Comparison of ENCODE assay signal across 16 mouse cellular contexts in the genomic region with DNA sequence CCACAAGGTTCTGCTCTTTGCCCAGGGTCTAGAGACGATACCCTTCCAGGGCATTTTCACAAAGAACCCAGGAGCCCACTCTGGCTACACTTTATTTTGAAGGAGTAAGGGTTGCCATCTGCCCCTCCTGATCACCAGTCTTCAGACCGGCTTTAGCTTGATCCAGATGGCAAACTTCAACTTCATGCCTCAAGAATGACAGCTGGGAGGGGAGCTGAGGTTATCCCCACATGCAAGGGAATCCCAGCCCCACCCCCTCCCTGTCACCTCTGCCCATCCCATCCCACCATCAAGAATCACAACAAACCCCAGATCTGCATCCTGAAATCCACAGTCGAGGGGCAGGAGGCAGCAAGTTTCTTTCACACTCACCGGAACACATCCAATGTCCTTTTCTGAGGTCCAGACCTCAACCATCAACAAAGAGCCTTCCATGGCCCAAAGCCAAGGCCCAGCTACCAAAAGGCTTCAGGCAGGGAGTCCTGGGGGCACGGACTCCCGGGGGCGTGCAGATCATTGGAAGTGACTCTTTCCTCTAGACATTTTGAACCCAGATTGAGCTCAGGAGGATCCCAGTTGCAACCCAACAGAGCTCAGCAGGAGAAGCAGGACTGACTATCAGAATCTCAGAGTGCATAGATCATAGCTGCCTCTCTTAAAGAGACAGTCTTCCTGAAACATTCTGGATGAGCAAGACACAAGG. TPM values are rescaled to one million over a fixed set of nuclear protein-coding genes. Genes with fewer than 3 reads are reported as not detected.
DNase-seq lines count a peak whose midpoint lies in the region; ATAC-seq and TF ChIP-seq lines count a peak whose summit lies in the region.
"Had no signal": no experiment of that assay in that cellular context is flagged by ENCODE, and none has a peak within 500 bp of the region (broad histone marks: within the 10 kb centered on the region; RNA-seq: fewer than 3 reads in every experiment).

No protein-coding gene starts in this region.

- no peak for DNase-seq in gastrocnemius, adult 2 months
- DNase-seq in gastrocnemius, postnatal 4 days (ENCODE audit: low spot score in 2 of 2), result no peak
- peak; percentile 84 for DNase-seq in lung, embryonic 14.5 days
- DNase-seq in lung, adult 18-20 months, result no peak
- DNase-seq in cerebellum, postnatal 14 days, result peak; percentile 60 to 81
- DNase-seq in lung, postnatal 14 days, result peak; percentile 31
- DNase-seq in thymus, postnatal 25 days, result no peak
- DNase-seq: adrenal gland, adult 8-10 months; gastrocnemius, postnatal 10 days; heart, postnatal 14 days; left cerebral cortex, postnatal 4 days; liver, embryonic 13.5 days; thymus, adult 18-20 months had no signal

- no peak for TF ChIP-seq CTCF in gastrocnemius, adult 2 months (IDR thresholded peaks at IDR 0.05)
- TF ChIP-seq CTCF in lung, embryonic 14.5 days (IDR thresholded peaks at IDR 0.05; ENCODE audit: low read depth), result no peak

- ATAC-seq in lung, embryonic 14.5 days (ENCODE audit: insufficient read depth), result peak; percentile 64
- ATAC-seq in midbrain, embryonic 15.5 days (replicated peaks), result no peak
- ATAC-seq: forebrain, embryonic 14.5 days; inflammation-experienced regulatory T-cells, adult 6 months had no signal

- WGBS in lung, embryonic 14.5 days, result 31% methylated on average over 7 of the region's 7 CpGs
- WGBS in midbrain, embryonic 15.5 days, result 66% methylated on average over 7 of the region's 7 CpGs

- intact Hi-C loops in gastrocnemius, adult 2 months (cut with DNase I), result loop anchor here (5.0 kb wide), 1 partner anchor 369 kb away; no protein-coding TSS in a partner anchor

- peak overlapping the region; percentile 40 for H3K4me3 ChIP-seq in gastrocnemius, adult 2 months
- no peak overlapping the region for H3K4me3 ChIP-seq in lung, embryonic 14.5 days (ENCODE audit: low read depth, low read length)
- no peak overlapping the region for H3K4me3 ChIP-seq in midbrain, embryonic 15.5 days
- H3K4me3 ChIP-seq: liver, embryonic 13.5 days had no signal

- H3K4me2 ChIP-seq in lung, embryonic 14.5 days, result peak overlapping the region; percentile 32
- no peak overlapping the region for H3K4me2 ChIP-seq in midbrain, embryonic 15.5 days
- H3K4me2 ChIP-seq: liver, embryonic 13.5 days had no signal

- H3K4me1 ChIP-seq in lung, embryonic 14.5 days (ENCODE audit: insufficient read depth), result peaks cover 4% of the 10 kb centered on the region; the same call in 1 of the 2 replicates
- no peaks in the 10 kb centered on the region for H3K4me1 ChIP-seq in midbrain, embryonic 15.5 days
- H3K4me1 ChIP-seq: liver, embryonic 13.5 days had no signal

- H3K27me3 ChIP-seq in lung, embryonic 14.5 days (ENCODE audit: insufficient read depth, low read length), result no peaks in the 10 kb centered on the region
- no peaks in the 10 kb centered on the region for H3K27me3 ChIP-seq in midbrain, embryonic 15.5 days (replicated peaks)
- H3K27me3 ChIP-seq: liver, embryonic 13.5 days had no signal

- no peak overlapping the region for H3K9ac ChIP-seq in lung, embryonic 14.5 days
- no peak overlapping the region for H3K9ac ChIP-seq in midbrain, embryonic 15.5 days
- H3K9ac ChIP-seq: liver, embryonic 13.5 days had no signal

- no peaks in the 10 kb centered on the region for H3K9me3 ChIP-seq in lung, embryonic 14.5 days (ENCODE audit: low read depth, low read length)
- H3K9me3 ChIP-seq in midbrain, embryonic 15.5 days, result no peaks in the 10 kb centered on the region
- H3K9me3 ChIP-seq: liver, embryonic 13.5 days had no signal

- H3K27ac ChIP-seq in gastrocnemius, adult 2 months, result peak overlapping the region; percentile 40
- H3K27ac ChIP-seq in lung, embryonic 14.5 days (ENCODE audit: low read depth), result peak overlapping the region; percentile 55
- no peak overlapping the region for H3K27ac ChIP-seq in midbrain, embryonic 15.5 days
- H3K27ac ChIP-seq: liver, embryonic 13.5 days had no signal

- peaks cover 15% of the 10 kb centered on the region; the same call in 1 of the 2 replicates for H3K36me3 ChIP-seq in lung, embryonic 14.5 days (ENCODE audit: insufficient read depth)
- no peaks in the 10 kb centered on the region for H3K36me3 ChIP-seq in midbrain, embryonic 15.5 days (replicated peaks)
- H3K36me3 ChIP-seq: liver, embryonic 13.5 days had no signal

RNA-seq across cellular contexts. Expression of a gene that starts 35.5 kb away (rescaled TPM):
- 1 to 10 TPM; 3.0 to 6.0 TPM for total RNA-seq in gastrocnemius, adult 2 months (2021)
- 10 to 100 TPM; 16.4 to 18.6 TPM for total RNA-seq in gastrocnemius, postnatal 4 days (2021)
- polyA plus RNA-seq in lung, embryonic 14.5 days (2014; fragmentation: Nextera tagmentation; extraction: Ambion mirVana), result 18.1 and 19.6 TPM in 2 replicates
- polyA plus RNA-seq in midbrain, embryonic 15.5 days (2015; fragmentation: Nextera tagmentation; extraction: Ambion mirVana), result 2.0 and 2.1 TPM in 2 replicates
- polyA plus RNA-seq: inflammation-experienced regulatory T-cells, adult 6 months had no signal

Comparison
In these comparisons a context has a peak if more than half of its experiments do, and no peak if none do; other contexts are left out.
1. DNase-seq: peak in lung, embryonic 14.5 days (single experiment), cerebellum, postnatal 14 days (2 of 2) and lung, postnatal 14 days (single experiment); none in gastrocnemius, adult 2 months (single experiment), gastrocnemius, postnatal 4 days (0 of 2), lung, adult 18-20 months (0 of 2) and thymus, postnatal 25 days (single experiment).